Mouse (Mus musculus) lung, postnatal 10 days (tissue): ENCODE measurements around the gene Psip1.
A peak's percentile ranks its signal among the peaks of the same experiment; 100 is the strongest.
"Not testable (repeated sequence)": the region's sequence is repeated elsewhere in the genome, so short reads cannot be mapped to it uniquely, and the experiment has no call there.

ENCODE experiments used
- DNase-seq: peaks from one replicate; pipeline ENCODE4 v3.0.0; 2021

The Psip1 gene

DNA sequence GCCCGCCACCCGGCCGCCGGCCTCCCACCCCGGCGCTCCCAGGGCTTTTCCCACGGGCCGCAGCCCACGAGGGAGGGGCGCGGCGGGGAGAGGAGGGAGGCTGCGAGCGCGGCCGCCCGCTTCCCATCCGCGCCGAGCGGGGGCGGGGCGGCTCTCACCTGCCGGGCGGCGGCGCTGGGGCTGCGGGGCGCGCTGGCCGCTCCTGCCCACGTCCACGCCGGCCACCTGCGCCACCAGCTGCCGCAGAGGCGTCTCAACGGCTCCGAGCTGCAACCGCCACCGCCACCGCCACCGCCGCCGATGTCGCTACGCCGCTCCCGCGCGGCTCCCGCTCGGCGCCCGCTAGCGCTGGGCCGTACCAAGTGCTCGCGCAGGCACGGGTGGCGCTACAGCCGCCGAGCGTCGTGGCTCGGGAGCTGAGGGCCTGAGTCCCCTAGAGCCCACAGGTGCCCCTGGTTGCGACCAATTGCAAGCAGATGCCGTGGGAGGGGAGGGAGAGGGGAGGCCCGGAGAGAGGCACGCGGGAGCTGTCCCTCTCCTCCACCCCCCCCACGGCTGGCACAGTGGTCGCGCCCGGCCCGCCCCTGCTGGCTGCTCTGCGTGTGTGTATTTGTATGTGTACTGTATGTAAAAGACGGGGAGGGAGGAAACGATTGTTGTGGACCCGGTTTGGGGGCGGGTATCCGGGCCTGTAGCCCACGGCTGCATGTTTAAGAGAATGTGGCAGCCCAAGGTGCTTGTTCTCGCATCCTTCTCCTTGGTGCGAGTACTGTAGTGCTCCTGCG, at the start of gene Psip1:
Psip1 (minus strand) TSS at position 343 of the 785 bp plus-strand sequence.
- peak; percentile 90 for DNase-seq

DNA sequence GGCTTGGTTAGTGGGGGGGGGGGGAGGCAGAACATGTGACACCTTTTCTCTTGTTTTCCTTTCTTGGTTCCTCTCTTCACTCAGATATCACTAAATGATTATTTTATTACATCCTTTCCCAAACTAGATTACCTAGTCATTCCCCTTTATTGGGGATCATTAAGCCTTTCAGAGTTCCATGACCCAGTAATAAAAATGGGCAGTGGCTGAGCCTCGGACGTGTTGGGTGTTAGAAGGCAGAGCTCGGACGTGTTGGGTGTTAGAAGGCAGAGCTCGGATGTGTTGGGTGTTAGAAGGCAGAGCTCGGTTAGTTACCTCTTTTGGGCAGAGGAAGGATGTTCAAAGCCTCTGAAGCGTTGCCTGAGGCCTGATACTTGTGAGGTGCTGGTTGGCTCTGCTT, 47.8 kb upstream of the Psip1 start:
- DNase-seq: no peak

DNA sequence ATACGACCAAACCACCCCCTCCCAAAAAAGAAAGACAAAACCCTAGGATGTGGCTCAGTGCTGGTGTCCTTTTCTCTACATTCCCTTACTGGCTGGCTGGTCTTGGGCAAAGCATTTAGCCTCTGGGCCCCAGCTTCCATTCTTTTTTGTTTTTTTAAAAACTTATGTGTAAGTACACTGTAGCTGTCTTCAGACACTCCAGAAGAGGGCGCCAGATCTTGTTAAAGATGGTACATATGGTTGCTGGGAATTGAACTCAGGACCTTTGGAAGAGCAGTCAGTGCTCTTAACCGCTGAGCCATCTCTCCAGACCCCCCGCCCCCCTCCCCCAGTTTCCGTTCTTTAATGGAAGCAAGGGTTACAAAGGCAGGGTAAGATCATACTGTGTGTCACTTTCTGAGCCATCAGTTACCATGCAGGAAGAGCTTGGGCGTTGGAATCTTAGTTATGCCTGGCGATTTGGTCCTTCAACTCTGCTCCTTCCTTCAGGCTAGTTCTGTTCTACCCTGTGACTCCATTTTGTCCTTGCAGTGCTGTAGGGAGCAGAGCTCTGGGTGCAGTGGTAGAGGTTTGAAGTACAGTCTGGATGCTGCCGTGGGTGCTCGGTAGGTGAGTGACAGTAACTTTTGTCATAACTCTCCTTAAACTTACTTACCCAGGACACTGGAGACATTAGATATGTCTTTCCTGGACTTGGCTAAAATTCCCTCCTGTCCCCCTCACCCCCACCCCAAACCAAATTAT, 47.1 kb upstream of the Psip1 start:
- DNase-seq: no peak

DNA sequence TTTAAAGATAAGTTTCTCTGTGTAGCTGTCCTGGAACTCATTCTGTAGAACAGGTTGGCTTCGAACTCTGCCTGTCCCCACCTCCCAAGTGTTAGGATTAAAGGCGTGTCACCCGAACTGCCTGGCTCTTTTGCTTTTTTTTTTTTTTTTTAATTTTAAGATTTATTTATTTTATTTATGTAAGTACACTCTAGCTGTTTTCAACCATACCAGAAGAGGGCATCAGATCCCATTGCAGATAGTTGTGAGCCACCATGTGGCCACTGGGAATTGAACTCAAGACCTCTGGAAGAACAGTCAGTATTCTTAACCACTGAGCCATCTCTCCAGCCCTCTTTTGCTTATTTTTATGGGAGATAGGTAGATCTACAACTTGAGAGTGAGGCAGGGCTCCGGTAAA, 43.8 kb upstream of the Psip1 start:
- not testable (repeated sequence) for DNase-seq

DNA sequence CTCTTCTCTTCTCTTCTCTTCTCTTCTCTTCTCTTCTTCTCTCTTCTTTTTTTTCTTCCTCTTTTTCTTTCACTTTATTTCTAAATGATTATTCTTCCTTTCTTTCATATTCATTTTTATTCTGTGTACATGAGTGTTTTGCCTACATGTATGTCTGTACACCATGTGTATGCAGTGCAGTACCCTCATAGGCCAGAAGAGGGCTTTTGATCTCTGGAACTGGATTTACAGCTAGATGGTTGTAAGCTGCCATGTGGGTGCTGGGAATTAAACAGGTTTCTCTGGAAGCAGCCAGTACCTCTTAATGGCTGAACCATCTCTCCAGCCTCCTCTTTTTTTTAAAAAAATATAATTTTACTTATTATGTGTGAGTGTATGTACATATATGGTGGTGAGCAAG, 41.7 kb upstream of the Psip1 start:
- DNase-seq: peak; percentile 46

DNA sequence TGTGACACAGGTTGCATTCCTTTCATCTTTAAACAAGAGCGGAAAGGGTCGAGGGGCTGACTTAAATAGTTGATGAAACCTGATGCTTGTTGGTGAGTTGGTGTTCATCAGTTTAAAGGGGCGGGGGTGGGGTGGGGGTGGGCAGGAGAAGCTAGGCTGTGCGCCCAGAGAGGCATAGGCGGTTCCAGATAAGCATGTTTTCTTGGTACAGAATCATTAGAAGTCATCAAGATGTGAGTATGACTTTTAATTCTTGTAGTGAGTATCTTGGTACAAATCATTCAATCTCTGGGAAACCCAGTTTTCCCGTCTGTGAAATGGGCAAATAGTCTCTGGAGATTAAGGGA, 40.7 kb upstream of the Psip1 start:
- DNase-seq: no peak

DNA sequence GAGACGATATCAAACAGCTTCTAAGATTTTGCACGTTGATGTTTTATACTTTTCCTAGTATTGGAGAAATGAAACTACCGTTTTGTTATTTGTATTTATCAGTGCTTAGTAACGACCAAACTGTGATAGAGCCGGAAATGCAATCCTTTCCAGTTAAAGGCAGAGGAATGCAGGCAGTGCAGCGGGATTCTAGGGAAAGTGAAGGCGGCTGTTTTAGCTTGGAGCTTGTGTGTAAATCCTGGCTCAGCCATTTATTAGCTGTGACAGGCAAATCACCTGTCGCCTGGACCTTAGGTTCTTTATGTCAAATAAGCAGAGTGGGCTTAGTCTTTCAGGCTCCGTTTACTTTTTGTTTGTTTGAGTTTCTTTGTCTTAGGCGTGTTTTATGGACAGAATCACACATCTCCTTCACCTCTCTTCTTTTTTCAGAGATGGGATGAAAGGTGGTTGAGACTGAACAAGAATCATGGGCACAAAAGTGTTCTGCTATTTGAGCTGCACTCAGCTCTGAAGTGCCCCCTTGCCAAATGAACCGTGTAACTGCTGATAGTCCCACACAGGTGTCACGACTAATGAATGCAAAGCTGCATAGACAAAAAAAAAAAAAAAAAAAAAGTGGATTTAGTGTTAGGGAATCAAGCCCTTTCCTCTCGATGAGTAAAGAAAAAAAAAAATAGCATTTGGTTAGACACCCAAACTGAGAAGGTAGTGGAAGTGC, 40.2 kb upstream of the Psip1 start:
- DNase-seq: peak; percentile 17

DNA sequence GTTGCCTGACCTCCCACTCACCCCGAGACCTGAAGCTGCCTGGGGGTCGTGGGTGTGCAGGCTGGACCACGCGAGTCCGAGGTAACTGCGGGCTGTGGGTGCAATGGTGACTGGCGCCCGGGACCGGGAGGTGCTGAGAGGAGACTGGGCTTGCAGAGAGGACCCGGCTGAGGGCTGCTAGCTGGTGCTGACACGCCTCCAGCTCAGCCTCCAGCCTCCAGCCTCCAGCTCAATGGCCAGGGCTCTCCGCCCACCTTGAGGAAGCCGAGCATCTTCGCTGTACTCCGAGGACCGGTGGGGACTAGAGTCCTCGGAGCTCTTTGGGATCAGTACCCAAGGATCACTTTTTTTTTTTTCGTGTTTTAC, 39.4 kb upstream of the Psip1 start:
- no peak for DNase-seq

DNA sequence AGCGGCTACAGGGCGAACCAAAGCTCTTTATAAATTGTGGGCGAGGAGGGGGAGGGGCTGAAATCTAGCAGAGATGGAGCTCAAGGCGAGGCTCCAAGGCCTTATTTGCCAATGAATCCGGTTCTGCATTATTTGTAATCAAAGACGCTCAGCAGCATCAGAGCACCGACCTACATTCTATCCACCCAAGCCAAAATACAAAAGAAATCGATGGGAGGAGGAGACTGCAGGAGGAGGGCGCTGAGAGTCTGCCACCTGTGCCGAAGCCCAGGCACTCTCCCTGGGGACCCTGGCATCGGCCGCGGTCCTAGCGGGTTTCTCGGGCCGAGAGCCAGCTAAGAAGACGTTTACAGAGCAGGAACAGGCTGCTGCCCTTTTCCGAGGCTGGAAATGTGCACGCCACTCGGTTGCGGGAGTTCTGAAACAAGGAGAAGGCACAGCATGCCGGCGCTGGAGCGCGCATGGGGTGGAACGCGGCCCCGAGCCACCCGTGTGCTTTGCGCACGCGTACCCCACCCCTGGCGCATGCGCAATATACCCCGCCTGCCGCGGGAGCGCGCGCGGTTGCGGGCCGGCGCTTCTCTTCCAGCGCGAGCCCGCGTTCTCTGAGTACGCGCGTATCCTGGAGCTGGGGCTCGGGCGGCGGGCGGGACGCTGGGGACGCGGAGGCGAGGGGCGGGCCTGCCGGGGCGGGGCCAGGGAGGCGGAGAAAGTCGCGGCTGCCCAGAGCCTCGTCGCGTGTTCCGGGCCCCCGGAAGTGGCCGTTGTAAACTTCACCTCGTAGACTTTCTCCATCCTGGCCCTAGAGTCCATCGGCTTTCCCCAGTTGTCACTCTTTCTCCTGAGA, 38.8 kb upstream of the Psip1 start, which contains the start of gene Ccdc171:
Ccdc171 (plus strand) TSS at position 703 of the 847 bp plus-strand sequence.
- DNase-seq: peak; percentile 96

DNA sequence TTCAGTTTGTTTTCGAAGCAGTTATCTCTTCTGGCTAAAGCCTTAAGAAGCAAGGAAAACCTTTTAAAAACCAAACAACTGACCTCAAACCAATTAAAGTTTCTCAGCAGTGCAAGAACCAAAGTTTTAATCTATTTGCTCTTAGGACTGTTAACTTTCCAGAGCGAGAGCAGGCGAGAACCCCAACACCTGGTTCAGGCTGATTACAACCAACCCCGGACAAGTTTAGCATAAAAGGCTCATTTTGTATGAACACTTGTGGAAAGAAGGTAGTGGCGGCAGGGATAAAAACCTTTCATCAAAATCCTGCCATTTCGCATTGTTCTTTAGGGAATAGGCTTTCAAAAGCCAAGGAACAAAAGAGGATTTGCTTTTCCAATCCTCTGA, 38.2 kb upstream of the Psip1 start:
- no peak for DNase-seq

DNA sequence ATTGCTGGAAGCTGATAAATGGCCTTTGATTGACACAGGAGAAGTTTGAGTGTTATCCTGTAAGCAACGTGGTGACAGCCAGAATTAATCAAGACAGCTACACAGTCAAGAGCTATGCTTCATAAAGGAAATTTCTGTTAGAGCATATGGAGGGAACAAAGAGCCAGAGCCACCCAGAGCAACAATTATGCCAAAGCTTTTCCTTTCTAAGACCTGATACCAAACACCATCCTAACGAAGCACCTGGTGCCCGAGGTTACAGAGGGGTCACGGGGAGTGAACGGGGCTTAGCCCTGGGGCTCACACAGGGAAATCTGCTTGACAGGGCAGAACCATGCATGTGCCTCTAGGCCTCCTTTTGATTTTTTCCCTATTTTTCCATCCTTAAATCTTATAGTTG, 35.8 kb upstream of the Psip1 start:
- no peak for DNase-seq

DNA sequence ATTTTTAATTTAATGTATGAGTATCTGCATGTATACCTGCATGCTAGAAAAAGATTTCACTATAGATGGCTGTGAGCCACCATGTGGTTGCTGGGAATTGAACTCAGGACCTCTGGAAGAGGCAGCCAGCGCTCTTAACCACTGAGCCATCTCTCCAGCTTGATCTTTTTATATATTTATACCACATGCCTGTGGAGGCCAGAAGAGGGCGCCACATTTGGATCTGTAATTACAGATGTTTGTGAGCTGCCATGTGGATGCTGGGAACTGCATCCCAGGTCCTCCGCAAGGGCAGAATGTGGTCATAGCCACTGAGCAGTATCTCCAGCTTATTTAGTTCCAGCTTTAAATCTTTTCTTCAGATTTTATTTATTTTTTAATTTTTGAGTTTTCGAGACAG, 34.0 kb upstream of the Psip1 start:
- DNase-seq: no peak

DNA sequence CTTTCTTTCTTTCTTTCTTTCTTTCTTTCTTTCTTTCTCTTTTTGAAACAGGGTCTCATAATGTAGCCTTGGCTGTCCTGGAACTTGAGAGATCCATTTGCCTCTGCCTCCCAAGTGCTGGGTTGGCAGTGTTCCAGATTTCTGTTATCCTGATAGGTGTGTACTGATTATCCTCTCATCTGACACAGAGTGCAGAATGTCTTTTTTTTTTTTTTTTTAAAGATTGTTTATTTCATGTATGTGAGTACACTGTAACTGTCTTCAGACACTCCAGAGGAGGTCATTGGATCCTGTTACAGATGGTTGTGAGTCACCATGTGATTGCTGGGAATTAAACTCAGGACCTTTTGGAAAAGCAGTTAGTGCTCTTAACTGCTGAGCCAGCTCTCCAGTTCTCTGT, 33.5 kb upstream of the Psip1 start:
- DNase-seq: no peak

DNA sequence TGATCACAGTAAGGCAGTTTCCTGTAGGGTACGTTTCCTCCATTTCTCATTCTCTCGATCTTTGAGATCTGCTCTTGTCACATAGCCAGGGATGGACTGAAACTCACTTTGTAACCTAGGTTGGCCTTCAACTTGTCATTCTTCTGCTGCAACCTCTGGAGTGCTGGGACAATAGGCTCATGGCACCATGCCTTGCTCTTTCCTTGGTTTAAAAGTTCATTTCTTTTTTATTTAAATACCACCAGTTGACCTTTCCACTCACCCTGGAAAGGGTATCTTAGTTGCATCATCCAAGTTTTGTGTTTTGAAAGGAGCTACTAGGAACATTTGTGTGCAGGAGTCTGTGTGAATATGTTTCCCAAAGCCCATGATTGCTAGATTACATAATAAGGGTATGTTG, 32.9 kb upstream of the Psip1 start:
- DNase-seq: no peak

DNA sequence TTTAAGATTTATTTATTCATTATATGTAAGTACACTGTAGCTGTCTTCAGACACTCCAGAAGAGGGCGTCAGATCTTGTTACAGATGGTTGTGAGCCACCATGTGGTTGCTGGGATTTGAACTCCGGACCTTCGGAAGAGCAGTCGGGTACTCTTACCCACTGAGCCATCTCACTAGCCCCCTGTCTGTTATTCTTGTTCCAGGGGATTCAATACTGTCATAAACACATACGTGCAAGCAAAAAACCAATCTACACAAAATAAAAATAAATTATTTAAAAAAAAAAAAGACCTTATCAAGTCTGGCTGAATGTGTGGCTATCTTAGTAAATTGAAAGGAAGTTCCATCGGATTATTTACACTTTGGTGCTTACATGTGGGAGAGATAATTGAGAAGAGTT, 29.9 kb upstream of the Psip1 start:
- DNase-seq: not testable (repeated sequence)

DNA sequence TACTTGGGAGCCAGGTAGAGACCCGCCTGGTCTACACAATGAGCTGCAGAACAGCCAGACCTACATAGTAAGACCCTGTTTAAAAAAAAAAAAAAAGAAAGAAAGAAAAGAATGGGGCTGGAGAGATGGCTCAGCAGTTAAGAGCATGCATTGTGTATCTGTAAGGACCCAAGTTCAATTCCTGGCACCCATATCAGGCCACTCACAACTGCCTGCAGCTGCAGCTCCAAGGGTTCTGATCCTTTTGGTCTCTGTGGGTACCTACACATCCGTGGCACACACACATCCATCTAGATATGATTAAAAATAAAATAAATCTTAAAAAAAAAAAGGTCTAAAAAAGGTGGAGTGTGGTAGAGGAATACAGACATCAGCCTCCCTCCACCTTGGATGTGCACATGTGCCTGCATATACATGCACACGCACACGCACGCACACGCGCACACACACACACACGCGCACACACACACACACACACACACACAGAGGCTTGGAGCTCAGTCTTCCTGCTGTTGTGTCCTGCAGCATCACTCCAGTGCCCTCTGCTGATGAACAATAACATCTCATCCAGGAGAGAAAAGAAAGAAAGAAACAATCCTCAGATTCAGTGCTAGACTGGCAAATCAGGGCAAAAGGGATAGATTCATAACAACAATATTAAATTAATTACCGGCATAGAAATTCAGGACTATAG, 28.9 kb upstream of the Psip1 start:
- DNase-seq: no peak

DNA sequence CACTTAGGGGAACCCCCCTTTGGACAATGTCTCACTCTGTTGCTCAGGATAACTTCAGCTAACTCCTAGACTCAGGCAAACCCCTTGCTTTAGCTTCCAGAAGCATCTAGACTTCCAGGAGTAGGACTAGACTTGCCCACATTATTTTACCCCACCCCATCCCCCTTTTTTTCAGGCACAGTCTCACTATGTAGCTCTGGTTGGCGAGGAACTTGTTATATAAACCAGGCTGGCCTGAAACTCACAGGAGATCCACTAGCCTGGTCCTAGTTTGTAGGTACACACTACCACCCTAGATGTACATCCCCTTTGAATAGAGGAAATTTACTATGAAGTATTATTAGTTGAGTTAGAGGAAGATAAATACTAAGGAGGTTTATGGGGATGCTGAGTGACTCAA, 27.9 kb upstream of the Psip1 start:
- DNase-seq: no peak

DNA sequence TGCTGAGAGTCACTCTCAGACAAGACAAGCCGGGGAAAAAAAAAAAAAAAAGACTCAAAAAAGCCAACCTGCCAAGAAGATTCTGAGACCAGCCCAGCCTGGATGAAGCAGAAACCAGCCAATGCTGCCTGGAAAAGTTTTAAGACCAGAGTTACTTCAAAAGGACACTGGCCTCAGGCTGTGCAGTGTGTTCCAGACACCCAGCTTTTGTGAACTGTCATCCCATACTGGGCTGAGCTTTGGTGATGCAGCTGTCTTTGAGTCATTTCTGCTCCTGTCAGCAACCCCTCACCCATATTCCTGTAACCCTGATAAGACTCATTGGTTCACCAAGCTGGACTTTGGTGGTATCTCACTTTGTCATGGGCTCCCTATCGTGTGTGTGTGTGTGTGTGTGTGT, 26.4 kb upstream of the Psip1 start:
- DNase-seq: no peak

DNA sequence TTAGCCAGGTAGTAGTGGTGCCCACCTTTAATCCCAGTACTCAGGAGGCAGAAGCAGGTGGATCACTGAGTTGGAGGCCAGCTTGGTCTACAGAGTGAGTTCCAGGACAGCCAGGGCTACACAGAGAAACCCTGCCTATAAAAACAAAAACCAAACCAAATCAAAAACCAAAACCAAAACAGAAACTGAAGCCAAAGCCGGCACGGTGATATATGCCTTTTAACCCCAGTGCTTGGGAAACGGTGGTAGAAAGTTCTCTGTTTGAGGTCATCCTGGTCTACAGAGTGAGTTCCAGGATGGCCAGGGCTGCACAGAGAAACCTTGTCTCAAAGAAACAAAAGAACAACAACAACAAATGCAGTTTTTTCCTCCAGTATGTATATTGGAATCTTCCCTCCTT, 26.0 kb upstream of the Psip1 start:
- no peak for DNase-seq

DNA sequence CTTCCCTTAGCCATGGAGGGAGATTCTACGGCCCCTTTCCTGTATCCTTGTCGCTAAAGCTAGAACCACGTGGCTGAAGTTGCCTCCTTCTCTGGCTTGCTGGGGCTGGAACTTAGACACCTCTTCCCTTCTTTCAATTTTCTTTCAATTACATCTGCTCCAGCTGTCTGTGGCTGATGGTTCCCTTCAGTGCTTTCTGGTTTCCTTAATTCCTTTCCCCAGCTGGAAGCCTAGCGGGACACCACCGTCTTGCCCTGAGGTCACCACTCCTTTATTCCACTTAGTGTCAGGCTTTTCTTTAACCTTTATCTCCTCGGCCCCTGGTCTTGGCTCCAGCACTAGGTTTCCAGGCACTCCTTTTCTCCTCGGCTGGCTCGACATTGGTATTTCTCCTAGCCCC, 24.8 kb upstream of the Psip1 start:
- DNase-seq: no peak

DNA sequence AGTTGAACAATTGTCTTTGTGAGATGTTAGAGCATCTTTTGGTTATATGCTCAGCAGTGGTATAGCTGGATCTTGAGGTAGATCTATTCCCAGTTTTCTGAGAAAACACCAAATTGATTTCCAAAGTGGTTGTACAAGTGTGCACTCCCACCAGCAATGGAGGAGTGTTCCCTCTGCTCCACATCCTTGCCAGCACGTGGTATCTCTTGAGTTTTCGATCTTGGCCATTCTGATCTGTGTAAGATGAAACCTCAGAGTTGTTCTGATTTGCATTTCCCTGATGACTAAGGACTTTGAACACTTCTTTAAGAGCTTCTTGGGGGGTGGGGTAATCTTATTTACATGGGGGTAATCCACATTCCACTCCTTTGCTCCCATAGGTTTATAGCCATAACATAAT, 23.3 kb upstream of the Psip1 start:
- DNase-seq: no peak

DNA sequence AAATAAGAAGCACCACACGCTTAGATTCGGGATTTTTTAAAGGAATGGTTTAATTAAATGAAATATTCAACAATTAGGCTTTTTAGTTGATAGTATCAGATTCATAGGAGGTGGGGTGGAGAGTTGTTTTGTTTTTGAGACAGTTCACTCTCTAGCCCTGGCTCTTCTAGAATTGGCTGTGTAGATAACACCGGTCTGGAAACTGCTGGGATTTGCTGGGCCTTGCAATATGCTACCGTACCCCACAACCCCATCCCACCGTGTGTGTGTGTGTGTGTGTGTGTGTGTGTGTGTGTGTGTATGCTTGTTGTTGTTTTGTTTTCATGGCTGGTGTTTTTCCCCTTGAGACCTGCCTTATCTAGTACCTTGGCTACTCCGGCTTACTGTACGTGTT, 14.8 kb upstream of the Psip1 start:
- no peak for DNase-seq
